Mouse (Mus musculus) limb, embryonic 11.5 days (tissue): ENCODE measurements around the gene Erp27. TPM values are rescaled to one million over a fixed set of nuclear protein-coding genes. Genes with fewer than 3 reads are reported as not detected.
"Not testable (repeated sequence)": the region's sequence is repeated elsewhere in the genome, so short reads cannot be mapped to it uniquely, and the experiment has no call there.

Experiments
- ATAC-seq: fragments of 200-750 bp; cut with Nextera tagmentation; 2 replicates; pipeline ENCODE4 v1.8.0; 2017; ENCODE audit warnings: low read depth; ENCODE audit not compliant: insufficient number of reproducible peaks, low FRiP score, low TSS enrichment
- DNase-seq: peaks from one replicate; pipeline ENCODE4 v3.0.0-alpha.2; 2015; ENCODE audit warnings: low spot score
- H3K27ac ChIP-seq: fragments of 300-500 bp; sonication (generic); replicated peaks from 2 replicates; pipeline ENCODE4 v1.5.1; 2014; ENCODE audit warnings: low read depth, mild to moderate bottlenecking, low read length
- H3K27me3 ChIP-seq: fragments of 300-500 bp; sonication (generic); 2 replicates; pipeline ENCODE4 v1.6.1; 2014; ENCODE audit warnings: mild to moderate bottlenecking, low read length, mixed read lengths; ENCODE audit not compliant: control insufficient read depth, insufficient read depth
- H3K36me3 ChIP-seq: fragments of 300-500 bp; sonication (generic); 2 replicates; pipeline ENCODE4 v1.6.1; 2014; ENCODE audit warnings: mild to moderate bottlenecking, low read length, moderate library complexity, mixed read lengths; ENCODE audit not compliant: control insufficient read depth, insufficient read depth
- H3K4me1 ChIP-seq: fragments of 300-500 bp; sonication (generic); 2 replicates; pipeline ENCODE4 v1.6.1; 2014; ENCODE audit warnings: low read length, mixed read lengths; ENCODE audit not compliant: control insufficient read depth, insufficient read depth
- H3K4me2 ChIP-seq: fragments of 300-500 bp; sonication (generic); 2 replicates; pipeline ENCODE4 v1.6.1; 2014; ENCODE audit warnings: low read depth, mild to moderate bottlenecking, moderate library complexity; ENCODE audit not compliant: severe bottlenecking
- H3K4me3 ChIP-seq: fragments of 300-500 bp; sonication (generic); 2 replicates; pipeline ENCODE4 v1.5.1; 2014; ENCODE audit warnings: low read depth, low read length
- H3K9ac ChIP-seq: fragments of 300-500 bp; sonication (generic); 2 replicates; pipeline ENCODE4 v1.6.1; 2014; ENCODE audit warnings: mild to moderate bottlenecking, low read length
- H3K9me3 ChIP-seq: fragments of 300-500 bp; sonication (generic); 2 replicates; pipeline ENCODE4 v1.6.1; 2016; ENCODE audit warnings: low read length; ENCODE audit not compliant: control insufficient read depth
- WGBS: fragments of 180-500 bp; shearing (Covaris S2); extraction: QIAGEN DNeasy Blood & Tissue Kit; methylation state at CpG from one replicate; pipeline ENCODE4 v1.1.7; 2014; 5-methylcytosine and 5-hydroxymethylcytosine counted together
- polyA plus RNA-seq: library from polyadenylated mRNA; unstranded; fragments of >200 nt; fragmentation: Nextera tagmentation; extraction: Ambion mirVana; gene quantifications from 2 replicates; pipeline ENCODE4 v1.2.1, GENCODE M21; 2014

Gene Erp27
- 0.31 TPM in 1 of 2 replicates, not detected in the other for polyA plus RNA-seq

DNA sequence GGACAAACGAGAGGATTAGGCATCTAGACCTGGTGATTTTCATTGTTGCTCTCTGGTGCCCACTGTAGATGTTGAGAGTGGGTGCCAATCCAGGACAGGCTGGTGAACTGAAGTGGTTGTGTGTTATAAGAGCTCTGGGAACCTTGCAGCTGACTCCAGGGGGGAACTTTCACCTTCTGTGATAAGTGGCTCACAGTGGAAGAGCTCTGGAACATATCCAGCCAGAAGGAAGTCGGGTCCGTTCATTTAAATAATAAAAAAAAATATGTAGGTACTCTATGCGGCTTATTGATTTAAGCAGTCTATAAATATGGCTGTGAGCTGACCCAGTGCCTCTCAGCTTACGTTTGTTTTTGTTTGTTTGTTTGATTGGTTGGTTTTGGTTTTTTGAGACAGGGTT lies at the start of gene Erp27:
TSS of gene Erp27 (minus strand) at position 101 of the 400 bp plus-strand sequence.
- Histone ChIP-seq H3K9ac (no peak within 1 kb of the TSS), H3K4me3 (no peak within 1 kb of the TSS), H3K36me3 (no peaks in the 10 kb centered on the region), H3K27ac (no peak within 1 kb of the TSS), H3K4me1 (no peaks in the 10 kb centered on the region), H3K9me3 (no peaks in the 10 kb centered on the region), H3K4me2 (no peak within 1 kb of the TSS), H3K27me3 (no peaks in the 10 kb centered on the region)
- 86% methylated on average over 5 of the region's 5 CpGs for WGBS
- no peak for DNase-seq
- no peak for ATAC-seq

- H3K9ac ChIP-seq, H3K9me3 ChIP-seq, H3K4me3 ChIP-seq, ATAC-seq, H3K4me1 ChIP-seq, H3K4me2 ChIP-seq, H3K27me3 ChIP-seq, H3K27ac ChIP-seq, DNase-seq, H3K36me3 ChIP-seq: not testable (repeated sequence)
- WGBS: 51% methylated on average over 4 of the region's 4 CpGs
Observed at GRCm38 (mm10) chr6:136968877-136969276, 46.9 kb upstream of the Erp27 start.

DNA sequence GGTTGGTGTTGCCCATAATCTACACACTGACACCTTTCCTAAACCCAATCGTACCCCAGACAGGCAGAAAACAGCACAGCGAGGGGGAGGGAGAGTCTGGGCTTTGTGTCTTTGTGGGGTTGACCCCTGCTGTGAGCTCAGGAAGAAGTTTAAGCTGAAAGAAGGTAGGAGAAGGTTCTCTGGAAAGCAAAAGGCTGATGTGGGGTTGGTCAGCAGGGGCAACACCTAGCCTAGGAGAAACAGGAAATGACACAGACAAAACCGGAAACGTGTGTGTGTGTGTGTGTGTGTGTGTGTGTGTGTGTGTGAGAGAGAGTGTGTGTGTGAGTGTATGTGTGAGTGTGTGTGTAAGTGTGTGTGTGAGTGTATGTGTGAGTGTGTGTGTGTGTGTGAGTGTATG lies 45.5 kb upstream of the Erp27 start:
- no peaks in the 10 kb centered on the region for H3K9me3 ChIP-seq
- ATAC-seq: no peak

GRCm38 (mm10) chr6:136965912-136966311 lies 43.9 kb upstream of the Erp27 start:
- Histone ChIP-seq H3K9me3 (no peaks in the 10 kb centered on the region), H3K36me3 (no peaks in the 10 kb centered on the region), H3K4me1 (0 out of 2 replicates have a peak, but pooled peaks cover 3% of the 10 kb centered on the region), H3K9ac (no peak overlapping the region), H3K27ac (no peak overlapping the region), H3K27me3 (no peaks in the 10 kb centered on the region), H3K4me2 (no peak overlapping the region), H3K4me3 (no peak overlapping the region)
- no peak for ATAC-seq
- DNase-seq: no peak
- 77% methylated on average over 10 of the region's 10 CpGs for WGBS

More for the DNA sequence above, 45.5 kb upstream of the Erp27 start:
- no peak overlapping the region for H3K4me2 ChIP-seq
- 70% methylated on average over 4 of the region's 4 CpGs for WGBS
- no peaks in the 10 kb centered on the region for H3K27me3 ChIP-seq
- H3K36me3 ChIP-seq: no peaks in the 10 kb centered on the region
- H3K9ac ChIP-seq: no peak overlapping the region
- H3K4me1 ChIP-seq: 0 out of 2 replicates have a peak, but pooled peaks cover 3% of the 10 kb centered on the region
- no peak overlapping the region for H3K4me3 ChIP-seq
- DNase-seq: no peak
- no peak overlapping the region for H3K27ac ChIP-seq

DNA sequence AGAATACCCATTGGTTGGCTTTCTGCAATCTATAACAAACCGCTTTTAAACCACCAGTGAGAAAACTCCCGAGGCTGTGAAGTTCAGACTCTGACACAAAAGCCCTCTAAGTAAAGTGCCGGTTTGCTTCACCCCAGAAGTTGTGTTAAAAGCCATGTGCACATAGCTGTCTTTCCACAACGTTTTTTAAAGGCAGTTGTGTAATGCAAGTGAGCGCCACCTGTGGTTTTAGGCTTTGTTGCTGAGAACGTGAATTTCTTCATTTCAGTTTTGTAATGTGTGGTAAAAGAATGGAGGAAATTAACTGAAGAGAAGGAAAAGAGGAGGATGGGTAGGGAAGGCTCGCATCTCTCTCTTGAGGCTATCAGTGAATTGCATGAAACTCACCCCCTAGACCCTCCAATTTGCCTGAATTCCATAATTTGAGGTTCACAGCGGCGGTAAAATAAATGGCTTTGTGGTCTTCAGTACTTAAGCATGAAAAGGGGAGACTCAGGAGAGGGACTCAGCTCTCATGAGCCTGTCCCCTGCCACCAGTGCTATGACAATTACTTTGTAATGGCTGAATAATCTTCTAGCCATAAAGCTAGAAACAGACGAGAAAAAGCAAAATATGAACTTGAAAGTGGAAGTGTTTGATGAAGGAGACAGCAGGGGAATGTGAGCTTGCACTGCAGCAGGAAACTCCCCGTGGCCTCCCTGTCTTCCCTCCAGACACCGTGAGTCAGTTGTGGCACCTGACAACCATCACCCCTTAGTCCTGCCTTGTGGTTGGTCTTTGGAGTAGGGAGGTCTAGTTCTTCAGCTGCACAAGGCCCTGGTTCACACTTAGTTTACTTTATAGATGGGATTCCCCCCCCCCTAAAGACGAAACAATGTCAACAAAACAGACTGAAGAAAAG lies 42.9 kb upstream of the Erp27 start:
- H3K4me2 ChIP-seq: no peak overlapping the region
- no peaks in the 10 kb centered on the region for H3K9me3 ChIP-seq
- ATAC-seq (no peak), DNase-seq (no peak)
- H3K9ac ChIP-seq: no peak overlapping the region
- no peaks in the 10 kb centered on the region for H3K36me3 ChIP-seq
- no peak overlapping the region for H3K27ac ChIP-seq
- 0 out of 2 replicates have a peak, but pooled peaks cover 3% of the 10 kb centered on the region for H3K4me1 ChIP-seq
- WGBS: 72% methylated on average over 13 of the region's 13 CpGs
- no peak overlapping the region for H3K4me3 ChIP-seq
- no peaks in the 10 kb centered on the region for H3K27me3 ChIP-seq

DNA sequence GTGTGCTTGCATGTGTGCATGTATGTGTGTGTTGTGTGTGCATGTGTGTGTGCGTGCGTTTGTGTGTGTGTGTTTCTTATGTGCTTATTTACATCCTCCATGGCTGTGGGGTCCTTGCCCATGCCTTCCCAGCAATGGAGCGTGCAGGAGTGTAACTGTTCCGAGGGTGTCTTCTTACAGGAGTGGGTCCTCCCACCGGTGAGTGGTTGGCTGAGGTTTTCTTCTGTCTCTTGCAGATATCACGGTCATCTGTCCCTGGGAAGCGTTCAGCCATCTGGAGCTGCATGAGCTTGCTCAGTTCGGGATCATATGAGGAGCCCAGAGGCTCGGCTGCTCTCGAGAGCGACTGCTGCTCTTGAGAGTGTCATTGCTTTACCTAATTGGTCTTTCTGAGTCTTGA lies 41.0 kb upstream of the Erp27 start:
- H3K36me3 ChIP-seq: no peaks in the 10 kb centered on the region
- H3K4me1 ChIP-seq: 0 out of 2 replicates have a peak, but pooled peaks cover 3% of the 10 kb centered on the region
- no peaks in the 10 kb centered on the region for H3K27me3 ChIP-seq
- DNase-seq (no peak), ATAC-seq (no peak)
- WGBS: 77% methylated on average over 11 of the region's 11 CpGs
- no peak overlapping the region for H3K9ac ChIP-seq
- no peak overlapping the region for H3K4me3 ChIP-seq
- no peaks in the 10 kb centered on the region for H3K9me3 ChIP-seq
- H3K27ac ChIP-seq: no peak overlapping the region
- no peak overlapping the region for H3K4me2 ChIP-seq

DNA sequence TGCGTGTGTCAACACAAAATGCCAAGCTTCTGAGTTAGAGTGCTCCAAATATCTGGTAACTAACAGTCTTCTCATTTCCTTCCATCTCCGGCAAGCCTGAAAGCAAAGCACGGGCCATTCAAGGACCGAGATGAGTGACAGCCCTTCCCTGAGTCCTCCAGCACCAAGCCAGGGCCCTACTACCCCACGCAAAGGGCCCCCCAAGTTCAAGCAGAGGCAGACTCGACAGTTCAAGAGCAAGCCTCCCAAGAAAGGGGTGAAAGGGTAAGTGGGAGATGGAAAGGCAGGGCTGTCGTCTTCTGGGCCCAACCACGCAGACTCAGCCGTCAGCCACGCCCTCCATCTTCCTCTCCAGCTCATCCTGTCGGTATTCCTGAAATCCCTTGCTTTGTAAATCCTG lies 37.2 kb upstream of the Erp27 start:
- 61% methylated on average over 11 of the region's 11 CpGs for WGBS
- Histone ChIP-seq H3K36me3 (no peaks in the 10 kb centered on the region), H3K27me3 (no peaks in the 10 kb centered on the region), H3K9ac (no peak overlapping the region), H3K9me3 (no peaks in the 10 kb centered on the region), H3K4me2 (no peak overlapping the region), H3K4me3 (no peak overlapping the region), H3K4me1 (no peaks in the 10 kb centered on the region), H3K27ac (no peak overlapping the region)
- ATAC-seq (no peak), DNase-seq (no peak)

GRCm38 (mm10) chr6:136957062-136957461 lies 35.1 kb upstream of the Erp27 start:
- H3K9me3 ChIP-seq: no peaks in the 10 kb centered on the region
- no peak overlapping the region for H3K4me2 ChIP-seq
- no peaks in the 10 kb centered on the region for H3K36me3 ChIP-seq
- no peak overlapping the region for H3K4me3 ChIP-seq
- ATAC-seq (no peak), DNase-seq (no peak)
- WGBS: 58% methylated on average over 7 of the region's 7 CpGs
- H3K27me3 ChIP-seq: no peaks in the 10 kb centered on the region
- H3K27ac ChIP-seq: no peak overlapping the region
- H3K4me1 ChIP-seq: no peaks in the 10 kb centered on the region
- H3K9ac ChIP-seq: no peak overlapping the region
